Mouse (Mus musculus) right cerebral cortex, adult 18-20 months (tissue): Measurements from ENCODE around the gene Des.

ENCODE experiments used
- DNase-seq: peaks from one replicate; pipeline ENCODE4 v3.0.0; 2022; ENCODE audit warnings: mixed read lengths

Des gene

DNA sequence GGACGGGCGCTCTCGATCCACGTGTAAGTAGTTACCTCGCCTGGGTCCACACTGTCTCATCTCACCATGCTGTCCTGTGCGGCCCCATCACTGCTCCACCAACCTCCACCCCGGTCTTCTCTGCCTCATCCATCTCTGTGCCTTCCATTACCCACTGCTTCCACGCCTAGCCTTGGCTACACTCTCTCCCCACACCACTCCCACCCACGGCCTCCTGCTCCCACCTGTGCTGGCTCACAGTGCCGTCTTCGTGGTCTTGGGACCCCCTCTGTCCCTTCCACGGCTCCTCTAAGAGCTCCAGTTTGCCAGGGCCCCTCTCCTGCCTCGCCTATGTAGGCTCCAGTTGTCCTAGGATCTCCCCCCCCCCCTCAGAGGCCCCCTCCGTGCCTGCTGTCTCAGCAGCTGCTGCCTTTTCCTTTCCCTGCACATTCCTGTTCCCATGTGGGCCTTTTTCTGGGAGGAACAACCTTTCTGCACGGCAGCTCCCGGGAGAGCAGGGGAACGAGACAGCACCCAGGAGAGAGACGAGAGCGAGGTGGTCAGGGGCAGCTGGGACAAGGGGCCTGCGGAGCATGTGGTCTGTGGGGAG lies 25.1 kb downstream of the Des start:
- DNase-seq = peak; percentile 30

DNA sequence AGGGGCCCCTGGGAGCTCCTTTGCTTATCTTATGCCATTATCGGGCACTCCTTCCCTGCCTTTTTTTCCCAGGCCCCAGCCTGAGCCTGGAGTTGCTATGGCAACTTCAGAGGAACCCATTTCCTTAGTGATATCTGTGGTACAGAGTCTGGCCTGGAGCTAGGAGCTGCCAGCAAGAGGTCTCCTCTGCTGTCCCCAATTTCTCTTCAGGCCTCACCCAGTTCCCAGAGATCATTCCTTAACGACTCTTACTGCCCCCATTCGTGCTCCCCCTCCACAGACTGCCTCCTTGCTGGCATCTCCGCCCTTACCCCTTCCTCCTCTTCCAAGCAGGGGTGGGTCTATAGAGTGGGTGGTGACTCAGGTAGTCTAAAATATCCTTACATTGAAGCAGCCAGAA lies 26.0 kb downstream of the Des start:
- DNase-seq = peak; percentile 52

DNA sequence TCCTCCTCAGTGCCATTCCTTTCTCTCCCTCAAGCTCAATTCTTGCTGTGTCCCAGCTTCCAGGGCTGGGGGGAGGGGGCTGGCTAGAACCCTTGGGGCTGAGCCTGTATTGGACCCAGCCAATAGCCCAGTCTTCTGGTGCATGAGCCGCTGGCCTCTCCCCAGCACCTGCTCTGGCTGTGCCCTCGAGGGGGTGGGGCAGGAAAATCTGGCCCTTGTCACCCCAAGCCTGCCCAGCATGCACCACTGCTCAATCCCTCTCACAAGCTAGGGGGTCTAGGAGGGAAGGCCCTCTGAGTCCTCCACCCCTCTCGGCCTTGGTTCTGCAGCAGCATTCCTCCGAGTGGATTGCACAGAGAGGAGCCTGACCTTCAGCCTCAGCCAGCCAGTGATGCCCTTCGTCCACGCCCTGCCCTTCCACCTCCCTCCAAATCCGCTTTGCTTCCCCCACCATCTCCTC lies 27.4 kb downstream of the Des start:
- no peak for DNase-seq

DNA sequence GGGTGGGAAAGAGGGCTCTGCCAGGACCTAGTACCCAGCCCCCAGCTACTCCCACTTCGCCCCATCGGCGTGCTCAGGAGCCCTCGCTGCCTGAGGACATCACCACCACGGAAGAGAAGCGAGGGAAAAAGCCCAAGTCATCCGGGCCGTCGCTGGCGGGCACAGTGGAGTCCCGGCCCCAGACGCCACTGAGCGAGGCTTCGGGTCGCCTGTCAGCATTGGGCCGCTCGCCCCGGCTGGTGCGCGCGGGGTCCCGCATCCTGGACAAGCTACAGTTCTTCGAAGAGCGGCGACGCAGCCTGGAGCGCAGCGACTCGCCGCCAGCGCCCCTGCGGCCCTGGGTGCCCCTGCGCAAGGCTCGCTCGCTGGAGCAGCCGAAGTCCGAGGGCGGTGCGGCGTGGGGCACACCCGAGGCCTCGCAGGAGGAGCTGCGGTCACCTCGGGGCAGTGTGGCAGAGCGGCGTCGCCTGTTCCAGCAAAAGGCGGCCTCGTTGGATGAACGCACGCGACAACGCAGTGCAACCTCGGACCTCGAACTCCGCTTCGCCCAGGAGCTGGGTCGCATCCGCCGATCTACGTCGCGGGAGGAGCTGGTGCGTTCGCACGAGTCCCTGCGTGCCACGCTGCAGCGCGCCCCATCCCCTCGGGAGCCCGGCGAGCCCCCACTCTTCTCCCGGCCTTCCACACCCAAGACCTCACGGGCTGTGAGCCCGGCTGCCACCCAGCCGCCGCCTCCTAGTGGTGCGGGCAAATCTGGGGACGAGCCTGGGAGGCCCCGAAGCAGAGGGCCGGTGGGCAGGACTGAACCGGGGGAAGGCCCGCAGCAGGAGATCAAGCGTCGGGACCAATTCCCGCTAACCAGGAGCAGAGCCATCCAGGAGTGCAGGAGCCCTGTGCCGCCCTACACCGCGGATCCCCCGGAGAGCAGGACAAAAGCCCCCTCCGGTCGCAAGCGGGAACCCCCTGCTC lies 28.1 kb downstream of the Des start:
- DNase-seq = peak; percentile 20

DNA sequence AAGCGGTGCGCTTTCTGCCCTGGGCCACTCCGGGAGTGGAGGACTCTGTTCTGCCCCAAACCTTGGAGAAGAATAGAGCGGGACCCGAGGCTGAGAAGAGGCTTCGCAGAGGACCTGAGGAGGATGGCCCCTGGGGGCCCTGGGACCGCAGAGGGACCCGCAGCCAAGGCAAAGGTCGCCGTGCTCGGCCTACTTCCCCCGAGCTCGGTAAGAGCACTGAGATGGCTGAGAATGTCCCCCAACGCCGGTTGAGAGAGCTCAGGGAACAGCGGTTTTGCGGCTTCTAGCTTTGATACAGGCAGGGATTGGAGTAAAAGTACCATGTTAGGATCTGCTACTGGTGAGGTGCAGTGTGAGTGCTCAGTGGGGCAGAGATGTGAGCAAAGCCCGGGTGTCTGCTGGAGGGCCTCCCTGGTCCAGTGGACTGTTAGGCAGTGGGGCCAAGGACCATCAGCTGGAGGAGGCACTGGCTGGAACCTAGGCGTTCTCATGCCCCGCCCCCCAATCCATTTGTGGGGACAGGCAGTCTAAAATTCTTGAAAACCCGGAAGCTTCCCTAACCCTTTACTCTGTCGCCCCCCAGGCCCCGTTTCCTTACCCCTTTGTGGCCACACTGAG lies 28.9 kb downstream of the Des start:
- no peak for DNase-seq

DNA sequence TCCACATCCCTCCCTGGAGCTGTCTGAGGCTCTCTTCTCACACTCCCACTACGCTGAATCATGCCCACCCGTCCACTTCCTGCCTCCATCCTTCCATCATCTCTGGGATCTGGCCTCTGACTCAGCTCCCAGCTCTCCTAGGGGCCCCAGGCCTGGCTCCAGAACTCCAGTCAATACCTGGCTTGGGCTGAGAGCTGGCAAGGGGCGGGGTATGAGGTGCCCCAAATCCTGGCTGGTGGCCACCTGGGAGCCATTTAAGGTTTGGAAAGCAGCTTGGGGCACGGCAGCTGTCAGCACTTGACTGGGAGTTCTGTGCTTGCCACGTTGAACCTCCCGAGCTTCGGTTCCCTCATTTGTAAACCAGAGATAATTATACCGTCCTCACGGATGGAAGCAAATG lies 33.0 kb downstream of the Des start:
- DNase-seq = peak; percentile 71

DNA sequence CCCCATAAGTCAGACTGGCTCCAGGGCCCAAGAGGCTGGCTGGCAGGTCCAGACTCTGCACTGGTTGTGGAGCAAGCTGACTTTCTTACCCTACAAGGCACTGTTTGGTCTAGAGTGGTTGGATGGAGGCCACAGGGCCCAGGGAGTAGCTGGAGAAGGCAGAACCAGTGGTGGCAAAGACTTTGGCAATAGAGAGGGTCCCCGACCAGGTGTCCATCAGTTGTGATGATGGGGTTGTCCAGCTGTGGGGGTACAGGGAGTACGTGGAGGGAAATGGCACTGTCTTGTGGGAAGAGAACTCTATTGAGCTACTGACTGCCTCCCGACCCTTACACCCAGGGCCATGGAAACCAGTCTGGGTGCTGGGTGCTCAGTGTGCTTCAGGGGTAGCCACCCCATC lies 33.7 kb downstream of the Des start:
- no peak for DNase-seq

DNA sequence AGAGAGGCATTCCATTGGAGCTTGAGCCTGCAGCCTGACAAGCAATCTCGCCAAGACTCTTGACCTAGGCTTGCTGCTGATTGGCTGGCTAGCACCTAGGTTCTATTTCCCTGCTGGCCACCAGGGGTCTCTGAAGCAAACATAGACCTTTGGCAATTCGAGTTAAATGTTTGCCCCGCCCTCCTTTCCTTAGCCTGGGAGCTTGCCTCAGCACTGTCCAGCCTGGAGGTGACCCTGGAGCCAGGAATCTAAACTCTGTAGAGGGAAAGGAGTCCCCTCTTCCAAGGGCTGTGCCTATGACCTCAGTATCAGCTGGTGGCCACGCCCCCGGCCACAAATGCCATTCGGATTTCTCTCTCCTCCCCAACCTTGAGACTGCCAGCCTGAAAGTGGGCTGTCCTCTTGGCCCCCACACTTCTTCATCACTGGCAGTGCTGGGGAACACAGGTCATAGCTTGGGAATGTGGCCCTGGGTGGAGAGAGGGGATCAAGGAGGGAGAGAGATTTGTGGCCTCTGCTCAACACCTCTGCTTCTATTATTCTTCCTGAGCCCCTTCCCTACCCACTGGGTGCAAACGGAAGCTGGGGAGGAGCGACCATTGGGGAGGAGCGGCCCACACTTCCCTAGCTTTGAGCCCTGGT lies 38.8 kb downstream of the Des start:
- peak; percentile 56 for DNase-seq

DNA sequence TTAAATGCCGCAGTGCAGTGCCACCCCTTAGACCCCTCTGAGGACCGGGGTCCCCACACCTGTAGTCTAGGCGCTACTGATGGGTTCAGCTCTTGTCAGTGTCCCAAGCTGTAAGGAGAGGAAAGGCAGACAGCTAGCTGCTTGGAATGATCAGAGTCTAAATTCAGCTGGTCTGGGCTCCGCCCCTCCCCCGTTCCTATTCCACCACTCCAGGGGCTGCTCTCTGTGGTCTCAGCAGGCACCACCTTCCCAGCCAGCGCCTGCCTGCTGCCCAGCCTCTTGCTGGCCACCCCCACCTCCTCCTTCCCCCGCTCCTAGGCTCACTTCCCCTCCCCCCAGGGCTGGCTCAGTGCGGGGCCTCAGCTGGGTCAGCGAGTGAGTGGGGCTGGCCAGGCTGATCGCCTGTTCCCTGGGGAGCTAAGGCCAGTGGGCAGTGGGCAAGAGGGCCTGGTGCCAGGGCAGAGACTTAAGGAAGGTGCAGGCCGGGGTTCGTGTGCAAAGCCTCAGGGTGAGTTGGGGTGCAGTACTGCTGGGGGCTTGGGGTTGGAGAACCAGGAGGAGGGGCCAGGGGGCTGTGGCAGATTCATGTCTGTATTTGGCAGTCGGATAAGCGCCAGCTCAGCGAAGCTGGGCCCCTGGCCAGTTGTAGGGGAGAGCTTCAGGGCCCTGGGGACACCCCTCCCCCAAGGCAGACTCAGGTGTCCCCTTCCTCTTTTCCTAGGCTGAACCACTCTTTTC lies 39.8 kb downstream of the Des start:
- DNase-seq = no peak

DNA sequence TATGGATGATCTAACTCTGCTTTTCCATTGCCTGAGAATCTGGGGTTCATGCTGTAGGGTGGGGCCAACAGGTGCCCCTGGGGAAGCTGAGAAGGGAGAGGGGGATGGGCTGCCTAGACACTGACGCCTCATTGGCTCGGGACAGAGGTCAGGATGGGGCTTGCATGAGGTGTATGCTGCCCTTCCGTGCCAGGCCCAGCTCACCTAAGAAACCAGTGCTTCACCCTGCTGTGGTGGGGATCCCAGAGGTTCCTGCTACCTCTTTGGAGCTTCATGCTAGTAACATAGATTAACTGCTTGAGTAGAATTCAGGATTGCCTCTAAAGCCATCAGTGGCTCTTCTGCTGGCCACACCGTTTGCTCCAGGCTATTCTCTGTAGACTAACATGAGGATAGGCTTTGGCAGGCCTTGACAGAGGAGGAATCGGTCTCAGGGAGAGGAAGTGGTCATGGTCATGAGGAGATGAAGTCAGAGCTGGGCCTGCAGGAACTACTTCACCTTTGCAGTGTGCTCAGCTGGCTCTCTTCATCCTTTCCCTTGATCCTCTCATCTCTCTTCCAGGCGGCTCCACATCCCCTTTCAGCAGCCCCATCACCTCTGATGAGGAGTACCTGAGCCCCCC lies 40.5 kb downstream of the Des start:
- no peak for DNase-seq

DNA sequence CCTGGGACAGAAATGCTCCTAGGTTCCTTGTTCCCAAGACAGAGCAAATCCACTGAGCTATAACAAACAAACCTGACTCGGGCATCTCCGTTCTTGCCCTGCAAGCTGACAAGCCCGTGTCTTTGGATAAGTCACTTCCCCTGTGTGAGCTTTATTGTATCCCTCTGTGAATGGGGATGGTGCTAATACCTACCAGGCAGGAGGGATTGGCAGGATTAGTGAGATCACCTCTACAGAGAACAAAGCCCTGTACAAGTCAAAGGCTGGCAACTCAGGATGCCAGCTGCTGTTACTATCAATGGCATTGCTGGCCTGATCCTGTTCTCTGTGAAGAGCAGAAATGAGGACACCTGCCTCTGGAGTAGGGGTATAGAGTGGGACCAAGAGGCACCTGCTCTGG lies 45.4 kb downstream of the Des start:
- no peak for DNase-seq

DNA sequence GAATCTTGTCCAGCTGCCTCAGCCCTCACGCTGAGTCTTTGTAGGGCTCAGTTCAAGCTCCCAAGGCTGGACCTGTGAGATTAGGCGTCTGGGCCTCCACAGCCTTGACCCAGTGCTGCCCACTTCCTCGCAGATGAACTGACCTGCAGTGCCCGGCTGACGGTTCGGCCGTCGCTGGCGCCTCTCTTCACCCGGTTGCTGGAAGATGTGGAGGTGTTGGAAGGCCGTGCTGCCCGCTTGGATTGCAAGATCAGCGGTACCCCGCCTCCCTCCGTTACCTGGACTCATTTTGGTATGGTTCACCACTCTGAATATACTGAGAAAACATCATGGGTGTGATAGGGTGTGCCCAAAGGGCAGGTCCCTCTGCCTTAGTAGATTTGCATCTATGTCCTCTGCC lies 46.0 kb downstream of the Des start:
- DNase-seq = no peak

DNA sequence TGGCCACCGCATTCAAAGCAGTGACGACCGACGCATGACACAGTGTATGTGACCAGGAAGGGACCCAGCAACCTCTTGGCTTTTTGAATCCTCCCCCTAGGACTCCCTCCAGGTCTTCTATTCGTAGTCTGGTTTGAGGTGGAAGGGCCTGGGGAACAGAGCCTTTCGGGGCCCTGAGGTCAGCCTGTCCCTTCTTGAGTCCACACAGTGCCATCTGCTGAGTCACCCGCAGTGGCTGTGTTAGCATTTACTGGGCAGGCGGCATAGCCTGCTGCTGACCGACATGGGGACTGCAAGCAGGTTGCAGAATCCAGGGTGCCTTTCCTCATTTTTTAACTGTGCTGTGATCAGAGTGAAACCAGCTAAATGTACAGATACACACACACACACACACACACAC lies 46.9 kb downstream of the Des start:
- DNase-seq = no peak

DNA sequence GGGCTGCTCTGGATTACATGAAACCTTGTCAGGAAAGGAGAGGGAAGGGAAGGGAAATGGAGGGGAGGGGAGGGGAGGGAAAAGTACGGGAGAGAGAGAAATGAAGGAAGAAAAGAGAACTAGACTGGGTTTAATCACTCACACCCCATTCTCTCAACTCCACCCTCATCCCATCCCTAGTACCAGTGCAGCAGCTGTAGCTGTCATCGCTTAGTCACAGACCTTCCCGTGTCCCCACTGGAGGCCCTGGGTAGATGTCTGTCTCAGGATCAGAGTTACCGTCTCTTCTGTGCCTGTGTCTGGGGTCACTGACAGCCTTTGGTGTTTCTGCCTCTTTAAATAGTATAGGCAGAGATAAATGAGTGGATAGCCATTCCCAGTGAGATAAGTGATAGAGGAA lies 48.1 kb downstream of the Des start:
- no peak for DNase-seq

DNA sequence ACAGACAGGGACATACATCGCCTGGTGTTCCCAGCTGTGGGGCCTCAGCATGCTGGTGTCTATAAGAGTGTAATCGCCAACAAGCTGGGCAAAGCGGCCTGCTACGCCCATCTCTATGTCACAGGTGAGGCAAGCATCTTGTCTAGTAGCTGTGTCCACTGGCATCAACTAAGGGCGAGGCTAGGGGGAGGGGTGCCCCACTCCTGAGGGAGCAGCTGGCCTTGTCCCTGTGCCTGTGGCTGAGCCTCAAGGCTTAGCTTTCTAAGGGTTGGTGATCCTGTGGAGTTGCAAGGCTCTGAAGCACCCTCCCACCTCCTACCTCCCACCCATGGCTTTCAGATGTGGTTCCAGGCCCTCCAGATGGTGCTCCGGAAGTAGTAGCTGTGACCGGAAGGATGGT lies 49.8 kb downstream of the Des start:
- no peak for DNase-seq

DNA sequence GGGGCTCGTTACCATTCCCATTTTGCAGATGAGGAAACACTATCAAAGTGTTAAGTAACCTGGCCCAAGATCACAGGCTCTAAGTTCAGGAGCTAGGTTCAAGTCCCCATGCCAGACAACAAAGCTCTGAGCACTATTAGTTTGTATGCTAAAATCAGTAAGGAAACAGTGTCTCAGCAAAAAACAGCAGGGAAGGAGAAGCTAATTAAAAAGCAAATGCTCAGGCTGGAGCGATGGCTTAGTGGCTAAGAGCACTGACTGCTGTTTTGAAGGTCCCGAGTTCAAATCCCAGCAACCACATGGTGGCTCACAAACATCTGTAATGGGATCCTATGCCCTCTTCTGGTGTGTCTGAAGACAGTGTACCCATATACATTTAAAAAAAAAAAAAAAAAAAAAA lies 52.1 kb downstream of the Des start:
- DNase-seq = no peak

DNA sequence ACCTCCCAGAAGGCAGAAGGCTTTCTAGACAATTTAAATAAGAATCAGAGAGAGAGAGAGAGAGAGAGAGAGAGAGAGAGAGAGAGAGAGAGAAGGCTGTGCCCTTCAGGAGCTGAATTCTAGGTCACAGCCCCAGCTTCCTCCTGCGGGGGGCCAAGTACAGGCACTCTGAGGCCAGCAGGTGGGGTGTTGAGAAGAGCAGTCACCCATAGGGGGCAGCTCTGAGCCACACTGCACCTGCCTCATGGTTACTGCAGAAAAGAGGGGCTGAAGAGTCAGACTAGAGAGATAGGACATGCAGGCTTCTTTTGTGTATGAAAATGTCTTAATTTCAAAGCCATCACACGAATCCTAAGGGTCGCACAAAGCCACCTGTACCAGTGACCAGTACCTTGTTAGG lies 53.6 kb downstream of the Des start:
- DNase-seq = peak; percentile 59
